Mouse (Mus musculus): ENCODE data around the gene Pgls. TPM values are rescaled to one million over a fixed set of nuclear protein-coding genes. Genes with fewer than 3 reads are reported as not detected.

Gene Pgls
- polyA plus RNA-seq, 1 experiment from 2014 or later: 251 TPM

GRCm38 (mm10) chr8:71569366-71570290 is 22.3 kb upstream of the Pgls start:
- H3K27ac ChIP-seq (ENCODE audit: low read depth): peak overlapping the region; percentile 83
- peak overlapping the region; percentile 80 for H3K4me2 ChIP-seq
- peak overlapping the region; percentile 52 for H3K4me3 ChIP-seq (ENCODE audit: low read depth, low read length)
- H3K9me3 ChIP-seq (ENCODE audit: low read depth, low read length): no peaks in the 10 kb centered on the region
- no peak for TF ChIP-seq CTCF (IDR thresholded peaks at IDR 0.05; ENCODE audit: low read depth)
- peak overlapping the region; percentile 31 for H3K9ac ChIP-seq
- under 1% methylated on average over 51 of the region's 51 CpGs for WGBS
- H3K36me3 ChIP-seq (ENCODE audit: insufficient read depth): no peaks in the 10 kb centered on the region
- peak; percentile 93 for DNase-seq
- H3K27me3 ChIP-seq (ENCODE audit: insufficient read depth, low read length): 0 out of 2 replicates have a peak, but pooled peaks cover 6% of the 10 kb centered on the region
- peak; percentile 76 for ATAC-seq (ENCODE audit: insufficient read depth)
- H3K4me1 ChIP-seq (ENCODE audit: insufficient read depth): peaks cover 7% of the 10 kb centered on the region; the same call in 1 of the 2 replicates

- Histone ChIP-seq H3K27ac (ENCODE audit: low read depth) (peak overlapping the region; percentile 62; the same call in 1 of the 2 replicates), H3K4me2 (peak overlapping the region; percentile 80), H3K4me1 (ENCODE audit: insufficient read depth) (peaks cover 7% of the 10 kb centered on the region; the same call in 1 of the 2 replicates), H3K9ac (peak overlapping the region; percentile 63), H3K27me3 (ENCODE audit: insufficient read depth, low read length) (0 out of 2 replicates have a peak, but pooled peaks cover 6% of the 10 kb centered on the region), H3K36me3 (ENCODE audit: insufficient read depth) (no peaks in the 10 kb centered on the region), H3K9me3 (ENCODE audit: low read depth, low read length) (no peaks in the 10 kb centered on the region), H3K4me3 (ENCODE audit: low read depth, low read length) (peak overlapping the region; percentile 52)
- TF ChIP-seq CTCF (IDR thresholded peaks at IDR 0.05; ENCODE audit: low read depth): no peak
- ATAC-seq (ENCODE audit: insufficient read depth) (peak; percentile 90), DNase-seq (peak; percentile 95)
- WGBS: under 1% methylated on average over 41 of the region's 41 CpGs
Measured at GRCm38 (mm10) chr8:71570291-71570954, 21.6 kb upstream of the Pgls start.

- Histone ChIP-seq H3K27ac (ENCODE audit: low read depth) (no peak overlapping the region), H3K9ac (no peak overlapping the region), H3K4me3 (ENCODE audit: low read depth, low read length) (no peak overlapping the region), H3K27me3 (ENCODE audit: insufficient read depth, low read length) (0 out of 2 replicates have a peak, but pooled peaks cover 6% of the 10 kb centered on the region), H3K36me3 (ENCODE audit: insufficient read depth) (no peaks in the 10 kb centered on the region), H3K4me2 (no peak overlapping the region; the same call in 1 of the 2 replicates), H3K4me1 (ENCODE audit: insufficient read depth) (peaks cover 7% of the 10 kb centered on the region; the same call in 1 of the 2 replicates), H3K9me3 (ENCODE audit: low read depth, low read length) (no peaks in the 10 kb centered on the region)
- TF ChIP-seq CTCF (IDR thresholded peaks at IDR 0.05; ENCODE audit: low read depth): no peak
- DNase-seq (no peak), ATAC-seq (ENCODE audit: insufficient read depth) (no peak)
- WGBS: 82% methylated on average over 2 of the region's 2 CpGs
Measured at GRCm38 (mm10) chr8:71572077-71572476, 19.9 kb upstream of the Pgls start.

GRCm38 (mm10) chr8:71572847-71573633 is 18.9 kb upstream of the Pgls start:
- no peak for TF ChIP-seq CTCF (IDR thresholded peaks at IDR 0.05; ENCODE audit: low read depth)
- no peak for ATAC-seq (ENCODE audit: insufficient read depth)
- Histone ChIP-seq H3K4me3 (ENCODE audit: low read depth, low read length) (no peak overlapping the region), H3K27ac (ENCODE audit: low read depth) (peak overlapping the region; percentile 58), H3K9me3 (ENCODE audit: low read depth, low read length) (no peaks in the 10 kb centered on the region), H3K4me1 (ENCODE audit: insufficient read depth) (peaks cover 7% of the 10 kb centered on the region; the same call in 1 of the 2 replicates), H3K4me2 (0 out of 2 replicates have a peak overlapping the region, but pooled peaks have one; percentile 13), H3K36me3 (ENCODE audit: insufficient read depth) (no peaks in the 10 kb centered on the region), H3K9ac (0 out of 2 replicates have a peak overlapping the region, but pooled peaks have one; percentile 28), H3K27me3 (ENCODE audit: insufficient read depth, low read length) (0 out of 2 replicates have a peak, but pooled peaks cover 6% of the 10 kb centered on the region)
- DNase-seq: peak; percentile 71
- WGBS: 67% methylated on average over 9 of the region's 9 CpGs

- Histone ChIP-seq H3K27ac (ENCODE audit: low read depth) (no peak overlapping the region), H3K36me3 (ENCODE audit: insufficient read depth) (no peaks in the 10 kb centered on the region), H3K27me3 (ENCODE audit: insufficient read depth, low read length) (no peaks in the 10 kb centered on the region), H3K9me3 (ENCODE audit: low read depth, low read length) (no peaks in the 10 kb centered on the region), H3K4me1 (ENCODE audit: insufficient read depth) (no peaks in the 10 kb centered on the region), H3K9ac (no peak overlapping the region), H3K4me3 (ENCODE audit: low read depth, low read length) (no peak overlapping the region), H3K4me2 (no peak overlapping the region)
- DNase-seq (no peak), ATAC-seq (ENCODE audit: insufficient read depth) (no peak)
- 65% methylated on average over 7 of the region's 7 CpGs for WGBS
- TF ChIP-seq CTCF (IDR thresholded peaks at IDR 0.05; ENCODE audit: low read depth): no peak
Measured at GRCm38 (mm10) chr8:71574426-71574825, 17.6 kb upstream of the Pgls start.

GRCm38 (mm10) chr8:71575020-71575419 is 17.0 kb upstream of the Pgls start:
- 58% methylated on average over 1 of the region's 1 CpGs for WGBS
- H3K9ac ChIP-seq: no peak overlapping the region
- H3K27me3 ChIP-seq (ENCODE audit: insufficient read depth, low read length): no peaks in the 10 kb centered on the region
- H3K27ac ChIP-seq (ENCODE audit: low read depth): no peak overlapping the region
- no peak overlapping the region for H3K4me2 ChIP-seq
- DNase-seq: no peak
- no peak overlapping the region for H3K4me3 ChIP-seq (ENCODE audit: low read depth, low read length)
- no peak for TF ChIP-seq CTCF (IDR thresholded peaks at IDR 0.05; ENCODE audit: low read depth)
- H3K36me3 ChIP-seq (ENCODE audit: insufficient read depth): no peaks in the 10 kb centered on the region
- no peaks in the 10 kb centered on the region for H3K4me1 ChIP-seq (ENCODE audit: insufficient read depth)
- H3K9me3 ChIP-seq (ENCODE audit: low read depth, low read length): no peaks in the 10 kb centered on the region
- ATAC-seq (ENCODE audit: insufficient read depth): no peak
